Mouse (Mus musculus) lung, adult 2 months (tissue): Measurements from ENCODE around the gene Defa37.
"Not testable (repeated sequence)": the region's sequence is repeated elsewhere in the genome, so short reads cannot be mapped to it uniquely, and the experiment has no call there.

ENCODE experiments used
- CTCF ChIP-seq: fragments of 200-500 bp; IDR thresholded peaks from 2 replicates; pipeline ENCODE4 v1.5.1; 2011; ENCODE audit warnings: mild to moderate bottlenecking, low read length, control low read depth; ENCODE audit not compliant: insufficient read depth
- POLR2A ChIP-seq: fragments of 200-500 bp; IDR thresholded peaks from 2 replicates; pipeline ENCODE4 v1.6.1; 2011; ENCODE audit warnings: low read depth, mild to moderate bottlenecking, control low read depth, low read length, borderline replicate concordance; ENCODE audit errors: extremely low read depth

GRCm38 (mm10) chr8:21528732-21529131 is 36.5 kb upstream of the Defa37 start, which contains the start of gene Defa32:
- not testable (repeated sequence) for TF ChIP-seq CTCF, POLR2A
